Mouse (Mus musculus) gastrocnemius, postnatal 10 days (tissue): ENCODE results near the gene Bmi1. TPM values are rescaled to one million over a fixed set of nuclear protein-coding genes. Genes with fewer than 3 reads are reported as not detected.

Experiments
- DNase-seq: peaks from one replicate; pipeline ENCODE4 v3.0.0; 2021; ENCODE audit warnings: mixed read lengths
- long read RNA-seq, 2 experiments: library from polyadenylated mRNA; stranded (forward); transcript quantifications; one replicate each; pipeline ENCODE4 v2.0.0; 2021
- total RNA-seq, 2 experiments: library from RNA; stranded (reverse); gene quantifications; 2 replicates each; pipeline ENCODE4 v1.2.3; 2021

The Bmi1 gene
- 10 to 100 TPM; 26.7 to 32.4 TPM for total RNA-seq
- long read RNA-seq, experiment 1, transcript Bmi1-201 (10 exons, 3,594 nt) = major isoform, 15 of 20 reads
- long read RNA-seq, experiment 1, partial matches to known transcripts = 2 of 20 reads
- long read RNA-seq, experiment 1, other reads (novel, unspliced or antisense) = 3 of 20 reads
- long read RNA-seq, experiment 2, transcript Bmi1-201 (10 exons, 3,594 nt) = major isoform, 23 of 26 reads
- long read RNA-seq, experiment 2, partial matches to known transcripts = 2 of 26 reads
- long read RNA-seq, experiment 2, other reads (novel, unspliced or antisense) = 1 of 26 reads

DNA sequence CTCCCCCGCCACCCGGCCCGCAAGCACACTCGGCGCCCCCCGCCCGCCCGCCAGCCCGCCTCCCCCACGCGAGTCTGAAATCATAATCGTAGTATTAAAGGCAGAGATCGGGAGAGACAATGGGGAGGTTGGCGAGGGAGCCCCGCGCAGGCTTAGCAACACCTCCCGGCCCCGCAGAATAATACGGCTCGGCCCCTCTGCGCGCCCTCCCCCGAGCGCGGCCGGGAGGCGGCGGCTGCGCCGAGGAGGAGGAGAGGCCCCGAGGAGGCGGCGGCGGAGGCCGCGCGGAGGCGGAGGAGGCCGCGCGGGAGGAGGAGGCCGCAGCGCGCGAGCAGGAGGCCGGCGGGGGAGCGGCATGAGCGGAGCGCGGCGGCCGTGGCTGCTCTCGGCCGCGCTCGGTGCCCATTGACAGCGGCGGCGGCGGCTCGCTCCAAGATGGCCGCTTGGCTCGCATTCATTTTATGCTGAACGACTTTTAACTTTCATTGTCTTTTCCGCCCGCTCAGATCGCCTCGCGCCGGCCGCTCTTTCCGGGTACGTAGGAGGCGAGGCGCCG, at the start of gene Bmi1:
TSS of gene Bmi1 (plus strand) at position 83 of the 556 bp plus-strand sequence.
- peak; percentile 59 for DNase-seq

DNA sequence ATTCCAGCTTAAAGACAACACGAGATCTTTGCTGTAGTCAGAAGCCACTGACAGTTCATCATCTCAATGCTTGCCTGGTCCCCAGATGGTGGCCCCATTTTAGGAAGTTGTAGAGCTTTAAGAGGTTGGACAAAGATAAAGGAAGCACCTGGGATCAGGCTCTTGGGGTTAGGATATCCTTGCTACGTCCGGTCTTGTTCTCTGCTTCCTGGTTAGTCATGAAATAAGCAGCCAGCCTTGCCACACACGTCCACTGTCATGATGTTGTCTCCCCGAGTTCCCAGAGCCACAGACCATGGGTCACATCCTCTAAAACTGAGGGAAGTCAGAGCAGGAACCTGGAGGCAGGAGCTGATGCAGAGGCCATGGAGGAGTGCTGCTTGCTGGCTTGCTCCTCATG, 46.3 kb upstream of the Bmi1 start:
- DNase-seq = no peak

DNA sequence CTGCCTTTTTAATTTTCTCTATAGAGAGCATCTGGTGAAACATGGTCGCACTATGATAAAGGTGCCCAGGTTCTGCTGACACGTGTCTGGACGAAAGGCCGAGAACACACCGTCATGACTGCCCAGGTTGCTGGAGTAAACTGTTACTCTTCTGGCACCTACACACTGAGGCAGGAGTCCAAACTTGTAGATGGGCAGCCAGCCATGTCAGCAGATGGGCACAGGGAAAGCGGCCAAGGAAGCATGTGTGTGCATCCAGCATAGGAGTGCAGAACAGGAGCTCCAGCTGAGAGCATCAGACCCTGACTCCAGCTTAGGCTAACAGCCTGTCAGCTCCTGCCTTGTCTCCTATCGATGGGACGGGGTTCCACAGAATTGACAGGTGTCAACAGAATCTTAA, 41.8 kb upstream of the Bmi1 start:
- DNase-seq = peak; percentile 30

DNA sequence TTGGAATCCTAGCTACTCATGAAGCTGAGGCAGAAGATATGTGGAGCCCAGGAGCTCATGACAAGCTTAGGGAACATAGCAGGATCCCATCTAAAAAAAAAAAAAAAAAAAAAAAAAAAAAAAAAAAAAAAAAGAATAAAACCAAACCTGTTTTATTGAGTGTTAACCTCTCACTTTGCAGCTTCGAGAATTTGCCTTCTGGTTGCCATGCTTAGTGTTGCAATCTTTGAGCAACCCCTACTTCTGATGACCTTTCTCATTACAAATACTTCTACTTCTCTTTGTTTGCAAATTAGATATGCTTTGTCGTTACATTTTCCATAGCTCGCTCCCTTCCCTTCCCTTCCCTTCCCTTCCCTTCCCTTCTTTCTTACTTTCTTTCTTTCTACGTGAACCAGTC, 28.3 kb upstream of the Bmi1 start:
- no peak for DNase-seq

DNA sequence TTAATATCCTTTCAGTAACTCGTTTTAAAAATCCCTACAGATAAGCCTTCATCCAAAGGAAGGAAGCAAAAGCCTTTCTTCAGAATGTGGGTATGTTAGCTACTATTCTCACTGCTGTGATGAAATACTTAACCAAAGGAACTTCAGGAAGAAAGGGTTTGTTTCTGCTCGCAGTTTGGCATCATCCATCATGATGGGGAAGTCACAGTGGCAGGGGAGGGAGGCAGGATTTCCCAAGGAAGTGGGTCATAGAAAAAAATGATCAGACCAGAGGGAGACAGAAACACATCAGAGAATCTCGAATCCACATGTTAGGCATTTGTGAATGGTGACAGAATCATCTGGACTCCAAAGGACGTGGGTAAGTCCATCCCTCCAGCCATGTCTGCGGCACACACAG, 22.0 kb upstream of the Bmi1 start:
- no peak for DNase-seq

DNA sequence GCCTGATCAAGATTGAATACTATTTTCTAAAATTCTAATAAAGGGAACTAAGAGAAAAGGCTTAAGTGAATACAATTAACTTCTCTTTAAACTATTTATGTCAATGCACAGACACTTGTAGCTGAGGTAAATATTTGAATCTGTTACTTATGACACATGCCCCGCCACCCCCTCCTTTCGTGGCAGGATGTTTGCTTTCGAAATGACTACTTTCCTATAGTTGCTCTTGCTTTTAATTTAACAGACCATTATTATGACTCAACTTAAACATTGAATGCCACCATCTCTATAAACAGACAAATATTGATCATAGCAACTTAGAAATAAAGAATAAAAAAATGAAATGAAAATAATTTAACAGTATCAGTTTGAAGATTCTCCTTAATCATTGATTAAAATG, 12.8 kb upstream of the Bmi1 start:
- DNase-seq = no peak

DNA sequence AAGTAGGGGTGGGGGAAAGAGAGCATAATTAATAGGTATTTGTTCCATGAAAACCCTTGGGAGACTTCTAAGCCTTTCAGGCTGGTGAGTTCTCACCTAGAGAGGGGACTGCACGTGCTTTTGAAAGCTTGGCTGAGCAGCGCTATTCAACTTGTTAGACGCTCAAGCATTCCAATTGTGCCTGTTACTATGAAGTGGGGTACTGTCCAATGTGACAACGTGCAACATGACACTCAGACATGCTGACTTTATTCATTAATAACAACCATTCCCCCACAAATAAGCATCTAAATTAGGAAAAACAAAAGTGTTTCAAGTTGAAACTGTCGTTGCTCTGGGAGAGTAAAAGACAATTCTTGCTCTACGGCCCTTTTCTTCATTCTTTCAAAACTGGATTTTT, 5.8 kb upstream of the Bmi1 start:
- DNase-seq = no peak

DNA sequence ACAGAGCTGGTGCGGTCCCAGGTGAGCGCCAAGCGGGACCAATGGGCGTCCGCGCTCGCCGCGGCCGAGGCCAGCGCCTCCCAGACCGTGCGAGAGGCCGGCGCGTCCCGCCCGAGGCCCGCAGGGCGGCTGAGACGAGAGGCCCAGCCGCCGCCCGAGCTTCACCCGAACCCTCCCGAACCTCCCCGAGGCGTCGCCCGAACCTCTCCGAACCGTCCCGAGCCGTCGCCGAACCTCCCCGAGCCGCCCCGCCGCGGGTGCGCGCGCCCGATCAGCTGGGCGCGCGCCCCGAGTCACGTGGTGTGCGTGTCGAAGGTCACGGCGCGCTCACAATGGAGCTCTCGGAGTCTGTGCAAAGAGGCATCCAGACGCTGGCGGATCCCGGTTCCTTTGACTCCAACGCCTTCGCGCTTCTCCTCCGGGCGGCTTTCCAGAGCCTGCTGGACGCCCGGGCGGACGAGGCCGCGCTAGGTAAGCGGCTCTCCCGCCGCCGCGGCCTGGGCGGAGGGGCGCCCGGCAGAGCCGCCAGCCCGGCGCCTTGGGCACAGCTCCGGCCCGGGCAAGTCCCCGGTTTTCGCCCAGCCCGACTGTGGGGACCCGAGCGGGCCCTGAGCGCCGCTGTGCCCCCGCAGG, 4.6 kb upstream of the Bmi1 start, which contains the start of gene Commd3:
TSS of gene Commd3 (plus strand) at position 252 of the 633 bp plus-strand sequence.
- DNase-seq = peak; percentile 98

DNA sequence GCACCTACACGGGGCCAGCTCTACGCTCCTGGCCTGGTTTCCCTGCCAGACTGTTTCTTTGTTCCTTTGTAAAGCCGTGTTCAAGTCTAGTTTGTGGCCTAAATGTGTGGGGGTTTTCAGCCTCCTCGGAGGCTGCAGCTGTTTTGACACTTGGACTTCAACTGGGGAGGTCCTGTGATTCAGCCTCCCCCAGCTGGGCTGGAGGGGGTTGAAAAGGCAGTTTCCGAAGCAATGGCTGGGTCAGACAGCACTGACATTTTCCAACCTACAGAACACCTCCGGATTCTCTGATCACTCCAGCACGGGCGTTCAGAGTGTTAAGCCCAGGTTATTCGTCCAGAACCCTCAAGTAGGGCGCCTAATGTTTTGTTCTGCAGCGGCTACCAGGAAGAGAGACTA, 4.1 kb upstream of the Bmi1 start:
- no peak for DNase-seq

DNA sequence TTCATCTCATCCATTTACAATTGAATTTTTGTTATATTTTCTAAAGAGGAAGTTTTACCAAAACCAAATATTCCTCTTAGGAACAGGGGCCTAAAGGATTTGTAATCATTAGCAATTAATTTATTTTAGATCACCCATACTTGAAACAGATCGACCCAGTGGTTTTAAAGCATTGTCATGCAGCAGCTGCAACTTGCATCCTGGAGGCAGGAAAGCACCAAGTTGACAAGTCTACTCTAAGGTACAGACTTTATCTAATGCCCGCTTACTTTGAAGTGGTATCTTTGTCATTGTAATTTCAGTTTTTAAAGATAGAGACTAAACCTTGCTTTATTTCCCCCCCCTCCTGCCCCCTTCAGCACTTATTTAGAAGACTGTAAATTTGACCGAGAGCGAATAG, 3.1 kb upstream of the Bmi1 start:
- DNase-seq = no peak

DNA sequence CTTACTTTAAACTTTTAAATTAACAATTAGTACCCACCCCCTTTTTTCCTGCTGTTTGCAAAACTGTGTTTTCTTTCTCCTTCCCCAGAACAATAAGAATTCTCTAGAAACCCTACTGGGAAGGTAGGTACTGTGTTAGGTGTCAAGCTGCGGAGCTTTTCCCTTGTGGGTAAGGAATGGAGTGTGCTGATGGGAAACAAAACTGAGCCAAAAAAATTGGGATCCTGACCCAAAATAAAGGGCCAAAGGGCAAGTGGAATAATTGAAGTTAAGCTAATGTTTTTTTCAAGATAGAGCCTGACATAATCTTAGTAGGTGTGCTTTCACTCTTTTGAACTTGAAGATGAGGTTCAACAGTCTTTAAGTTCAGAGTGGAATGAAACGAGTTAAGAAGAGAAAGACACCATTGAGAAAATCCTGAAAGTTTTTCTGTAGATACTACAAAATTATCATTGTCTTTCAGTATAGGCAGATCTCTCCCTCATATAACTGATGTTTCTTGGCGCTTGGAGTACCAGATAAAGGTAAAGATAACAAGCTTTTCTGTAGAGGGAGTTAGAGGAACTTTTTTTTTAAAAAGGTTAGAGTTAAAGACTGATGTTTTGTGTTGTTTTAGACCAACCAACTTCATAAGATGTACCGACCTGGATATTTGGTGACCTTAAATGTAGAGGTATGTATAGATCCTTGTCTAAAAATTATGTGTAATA, 2.5 kb upstream of the Bmi1 start:
- DNase-seq = no peak

DNA sequence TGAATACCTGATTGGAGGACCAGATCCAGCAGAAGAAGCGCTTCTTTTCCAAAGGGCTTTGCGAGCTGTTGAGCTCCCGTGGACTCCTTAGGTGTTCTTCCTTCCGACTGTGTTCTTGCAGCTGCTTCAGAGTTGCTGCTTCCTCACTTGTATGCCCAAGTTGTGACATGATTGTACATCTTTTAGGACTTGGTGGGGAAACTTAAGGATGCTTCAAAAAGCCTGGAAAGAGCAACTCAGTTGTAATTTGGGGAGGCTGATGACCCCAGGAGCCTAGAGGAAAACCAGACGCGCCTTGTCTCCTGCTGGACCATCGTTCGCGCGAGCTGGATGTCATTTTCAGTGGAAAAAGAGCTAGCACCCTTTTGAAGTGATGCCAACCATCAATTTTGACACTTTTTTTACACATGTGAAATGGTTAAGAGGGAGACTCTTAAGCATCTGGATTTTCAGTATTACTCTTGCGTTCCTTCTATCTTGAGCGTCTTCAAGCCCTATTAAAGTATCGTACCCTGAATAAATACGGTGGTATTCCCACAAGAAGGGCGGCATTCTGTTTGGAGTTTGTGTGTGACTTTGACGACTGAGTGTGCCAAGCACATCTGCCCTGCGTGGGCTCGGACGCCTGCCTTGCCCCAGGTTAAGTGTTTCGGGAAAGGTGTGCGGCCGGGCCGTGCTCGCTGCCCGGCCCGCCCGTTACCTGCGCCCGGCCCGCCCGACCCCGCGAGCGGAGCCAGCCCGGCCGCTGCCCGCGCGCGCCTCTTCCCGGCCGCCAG, 949 bp upstream of the Bmi1 start:
- no peak for DNase-seq

DNA sequence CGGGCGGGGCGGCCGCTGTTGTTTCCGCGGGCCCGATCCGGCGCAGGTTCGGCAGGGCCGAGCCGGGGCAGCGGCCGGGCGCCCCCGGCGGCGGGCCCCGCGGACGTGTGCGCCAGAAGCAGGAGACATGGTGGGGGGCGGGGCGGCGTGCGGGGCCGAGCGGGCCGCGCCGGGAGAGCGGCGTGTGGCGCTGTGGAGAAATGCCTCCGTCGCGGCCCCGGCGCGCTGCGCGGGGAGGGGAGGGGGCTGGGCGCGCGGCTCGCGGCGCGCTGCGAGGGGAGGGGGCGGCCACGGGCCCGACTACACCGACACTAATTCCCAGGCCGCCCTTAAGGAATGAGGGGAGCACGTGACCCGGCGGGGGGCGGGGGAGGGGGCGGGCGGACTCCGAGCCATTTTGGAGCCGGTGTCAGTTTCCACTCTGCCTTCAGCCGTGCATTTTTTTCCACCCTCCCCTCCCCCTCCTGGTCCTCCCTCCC, 322 bp upstream of the Bmi1 start:
- peak; percentile 79 for DNase-seq

DNA sequence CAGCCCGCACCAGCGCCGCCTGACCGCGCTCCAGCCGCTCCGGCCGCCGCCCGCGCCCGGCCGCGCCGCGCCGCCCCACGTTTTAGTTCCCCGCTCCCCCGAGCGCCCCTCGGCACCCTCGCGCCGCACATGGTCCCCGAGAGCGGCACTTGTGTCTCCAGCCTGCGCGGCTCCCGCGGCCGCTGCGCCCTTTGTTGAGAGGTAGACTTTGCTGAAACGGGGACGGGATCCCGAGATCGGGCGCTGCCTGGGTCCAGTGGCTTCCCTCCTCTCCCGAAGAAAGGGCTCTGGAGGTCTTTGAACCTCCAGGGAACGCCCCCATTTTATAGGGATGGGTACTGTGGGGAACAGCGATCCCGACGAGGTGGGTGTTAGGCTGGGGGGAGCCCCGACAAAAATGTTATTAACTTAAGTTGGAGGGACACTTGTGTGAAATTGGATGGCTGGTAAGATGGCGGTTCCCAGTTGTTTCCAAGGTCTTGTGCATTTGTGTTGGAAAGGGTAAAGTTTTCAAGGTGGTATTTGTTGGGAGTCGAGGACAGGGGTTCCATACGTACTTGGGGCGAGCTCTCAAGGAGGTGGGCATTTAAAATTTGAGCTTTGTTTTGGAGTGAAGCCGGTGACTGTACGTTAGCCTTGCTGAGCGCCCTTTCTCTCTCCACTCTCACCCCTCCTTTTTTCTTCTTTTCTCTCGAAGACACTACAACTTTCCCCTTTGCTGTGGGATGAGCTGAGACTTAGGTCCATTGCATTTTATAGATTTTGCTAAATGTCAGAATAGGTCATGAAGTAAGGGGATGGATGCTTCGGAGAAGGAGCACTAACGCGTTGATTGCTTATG, 1.0 kb downstream of the Bmi1 start:
- peak; percentile 55 for DNase-seq

DNA sequence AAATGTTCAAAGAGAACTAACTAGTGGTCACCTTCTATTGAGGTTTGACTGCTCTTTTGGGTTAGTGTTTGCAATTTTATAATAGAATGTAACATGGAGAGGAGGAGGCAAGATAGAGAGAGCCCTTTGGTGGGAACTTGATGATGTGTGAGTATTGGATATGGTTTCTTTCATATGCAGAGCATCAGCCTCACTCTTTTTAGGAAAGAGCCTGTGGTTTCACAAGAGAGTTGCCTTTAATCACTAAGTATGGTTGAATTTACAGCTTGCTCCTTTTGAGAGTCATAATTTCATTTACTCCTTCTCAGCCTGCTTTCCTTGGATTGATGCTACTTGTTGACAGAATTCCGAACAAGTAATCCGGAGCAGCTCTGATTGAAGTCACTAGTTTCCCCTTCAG, 2.9 kb downstream of the Bmi1 start:
- DNase-seq = no peak

DNA sequence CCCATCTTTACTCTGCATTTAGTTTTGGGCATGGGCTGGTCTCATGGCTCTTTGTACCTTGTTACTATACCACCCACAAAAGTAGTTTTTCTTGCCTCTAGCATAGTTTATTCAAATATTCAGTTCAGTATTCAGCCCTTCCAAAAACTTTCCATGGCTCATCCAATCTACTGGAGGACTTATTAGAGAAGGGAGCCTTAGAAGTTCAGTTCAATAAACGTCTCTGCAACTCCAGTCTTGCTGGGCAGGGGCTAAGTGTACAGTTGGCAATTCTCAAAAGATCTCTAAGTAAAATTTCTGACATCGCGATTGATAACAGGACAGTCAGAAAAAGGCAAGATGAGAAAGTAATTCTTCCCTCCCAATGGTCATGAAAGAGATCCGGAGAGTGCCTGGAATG, 3.7 kb downstream of the Bmi1 start:
- no peak for DNase-seq

DNA sequence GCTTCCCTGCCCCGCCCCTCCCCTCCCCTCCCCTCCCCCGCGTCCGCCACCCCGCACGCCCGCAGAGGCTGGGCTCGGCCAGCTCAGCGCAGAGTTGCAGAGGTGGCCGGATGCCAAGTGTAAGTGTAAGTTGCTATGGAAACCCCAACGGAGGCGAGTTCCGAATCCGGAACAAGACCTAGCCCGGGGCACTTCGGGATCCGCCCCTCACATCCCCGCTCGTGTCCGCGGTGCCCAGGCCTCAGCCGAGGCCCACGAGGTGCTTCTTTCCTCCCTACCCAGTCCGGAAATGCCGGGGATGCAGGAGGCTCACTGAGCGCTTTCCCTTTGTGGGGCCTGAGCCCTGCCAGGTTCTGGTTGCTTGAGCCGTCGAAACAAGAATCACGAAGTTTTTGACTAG, 4.1 kb downstream of the Bmi1 start:
- peak; percentile 44 for DNase-seq

DNA sequence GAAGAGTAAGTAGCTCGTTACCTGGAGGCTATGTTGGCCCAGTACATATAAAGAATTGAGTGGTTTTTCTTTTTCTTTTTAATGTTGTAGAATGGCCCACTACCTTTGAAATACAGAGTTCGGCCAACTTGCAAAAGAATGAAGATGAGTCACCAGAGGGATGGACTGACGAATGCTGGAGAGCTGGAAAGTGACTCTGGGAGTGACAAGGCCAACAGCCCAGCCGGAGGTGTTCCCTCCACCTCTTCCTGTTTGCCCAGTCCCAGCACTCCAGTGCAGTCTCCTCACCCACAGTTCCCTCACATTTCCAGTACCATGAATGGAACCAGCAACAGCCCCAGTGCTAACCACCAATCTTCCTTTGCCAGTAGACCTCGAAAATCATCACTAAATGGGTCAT, 7.2 kb downstream of the Bmi1 start:
- no peak for DNase-seq

DNA sequence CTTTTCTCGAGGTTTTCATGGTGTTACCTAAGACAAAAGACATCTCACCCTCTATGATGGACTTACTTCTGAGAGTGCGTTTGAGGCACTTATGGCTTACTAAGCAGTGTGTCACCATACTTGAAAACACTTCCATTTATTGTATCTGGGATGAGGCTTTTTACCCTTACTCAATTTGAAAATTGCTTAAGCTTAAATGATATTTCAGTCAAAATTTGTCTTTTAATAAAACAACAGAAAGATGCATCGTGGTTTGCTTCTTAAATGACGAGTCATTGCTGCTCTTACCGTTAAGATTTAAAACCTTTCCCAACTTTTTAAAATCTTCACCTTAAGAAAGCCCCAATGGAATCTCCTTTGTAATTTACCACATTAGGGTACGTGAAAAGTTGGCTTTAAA, 9.6 kb downstream of the Bmi1 start:
- DNase-seq = no peak

DNA sequence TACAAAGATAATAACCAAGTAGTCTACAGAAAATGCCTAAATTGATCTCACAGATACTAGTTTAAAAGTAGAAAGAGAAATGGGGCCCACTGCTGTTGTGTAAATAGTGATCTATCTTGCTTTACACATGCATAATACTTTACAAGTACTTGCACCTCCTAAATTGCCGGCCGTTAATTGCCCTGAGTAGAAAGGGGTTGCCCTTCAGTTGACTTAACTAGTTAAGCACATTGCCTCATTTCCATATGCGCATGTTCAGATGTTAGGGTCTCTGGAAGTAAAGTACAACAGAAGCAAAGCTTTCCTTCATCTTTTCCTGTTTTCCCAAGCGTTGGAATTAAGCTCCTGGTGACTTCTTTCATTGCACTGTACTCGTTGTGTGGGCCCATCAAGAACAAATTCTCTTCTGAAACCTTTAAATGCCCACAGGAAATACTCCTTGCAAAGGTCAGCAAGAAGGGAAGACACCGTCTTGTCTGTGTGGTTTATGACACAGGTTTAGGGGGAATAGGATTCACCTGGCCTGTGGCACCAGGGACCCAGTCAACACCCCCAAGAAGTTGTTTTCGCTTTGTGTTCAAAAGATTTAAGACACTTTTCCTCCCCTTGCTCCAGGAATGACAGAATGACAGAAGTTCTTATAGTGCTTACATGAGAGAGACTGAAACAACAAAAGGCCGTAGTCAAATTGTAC, 10.2 kb downstream of the Bmi1 start:
- DNase-seq = no peak
